Mouse (Mus musculus): ENCODE measurements around the gene Dyrk3. TPM values are rescaled to one million over a fixed set of nuclear protein-coding genes. Genes with fewer than 3 reads are reported as not detected.
A peak's percentile ranks its signal among the peaks of the same experiment; 100 is the strongest.

The Dyrk3 gene
- polyA plus RNA-seq, 1 experiment from 2014 or later, result 10.6 TPM

DNA sequence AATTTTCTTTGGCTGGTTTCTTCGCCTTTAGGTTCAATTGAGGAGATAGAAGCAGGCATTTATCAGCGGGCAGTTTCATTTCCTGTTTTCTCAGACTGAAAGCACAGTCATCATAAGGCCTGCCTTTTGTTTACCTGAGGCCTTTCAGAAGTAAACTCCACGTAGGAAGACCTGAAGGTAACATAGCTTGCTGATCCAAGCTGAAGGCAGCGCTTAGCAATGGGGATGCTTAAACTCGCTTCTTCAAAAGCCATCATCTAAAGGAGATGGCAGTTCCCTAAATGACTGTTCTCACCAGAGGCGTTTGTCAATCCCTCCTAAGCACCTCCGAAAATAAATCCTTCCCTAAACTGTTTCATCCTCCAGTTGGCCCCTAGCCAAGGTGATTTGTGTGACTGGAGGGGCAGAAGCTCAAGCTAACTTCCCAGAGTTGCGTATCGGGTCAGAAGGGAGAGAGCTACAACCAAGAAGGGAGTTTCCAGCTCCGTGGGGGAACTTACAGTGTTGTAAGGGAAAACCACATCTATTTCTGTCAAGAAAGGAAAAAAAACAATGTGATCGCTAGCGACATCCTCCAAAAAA is 27.5 kb downstream of the Dyrk3 start:
- Histone ChIP-seq H3K27ac (ENCODE audit: low read depth, low read length) (no peak overlapping the region), H3K4me3 (ENCODE audit: low read depth, low read length) (no peak overlapping the region), H3K4me1 (replicated peaks; ENCODE audit: control insufficient read depth, insufficient read depth, low read length) (no peaks in the 10 kb centered on the region), H3K4me2 (replicated peaks; ENCODE audit: low read depth, low read length) (no peak overlapping the region), H3K36me3 (ENCODE audit: control insufficient read depth, insufficient read depth, low read length) (no peaks in the 10 kb centered on the region), H3K27me3 (ENCODE audit: control insufficient read depth, insufficient read depth, low read length) (no peaks in the 10 kb centered on the region), H3K9me3 (ENCODE audit: control insufficient read depth, low read length) (no peaks in the 10 kb centered on the region), H3K9ac (ENCODE audit: low read depth, low read length) (no peak overlapping the region)
- no peak for ATAC-seq (ENCODE audit: low FRiP score)
- no peak for DNase-seq (ENCODE audit: low spot score)
- 84% methylated on average over 12 of the region's 12 CpGs for WGBS

DNA sequence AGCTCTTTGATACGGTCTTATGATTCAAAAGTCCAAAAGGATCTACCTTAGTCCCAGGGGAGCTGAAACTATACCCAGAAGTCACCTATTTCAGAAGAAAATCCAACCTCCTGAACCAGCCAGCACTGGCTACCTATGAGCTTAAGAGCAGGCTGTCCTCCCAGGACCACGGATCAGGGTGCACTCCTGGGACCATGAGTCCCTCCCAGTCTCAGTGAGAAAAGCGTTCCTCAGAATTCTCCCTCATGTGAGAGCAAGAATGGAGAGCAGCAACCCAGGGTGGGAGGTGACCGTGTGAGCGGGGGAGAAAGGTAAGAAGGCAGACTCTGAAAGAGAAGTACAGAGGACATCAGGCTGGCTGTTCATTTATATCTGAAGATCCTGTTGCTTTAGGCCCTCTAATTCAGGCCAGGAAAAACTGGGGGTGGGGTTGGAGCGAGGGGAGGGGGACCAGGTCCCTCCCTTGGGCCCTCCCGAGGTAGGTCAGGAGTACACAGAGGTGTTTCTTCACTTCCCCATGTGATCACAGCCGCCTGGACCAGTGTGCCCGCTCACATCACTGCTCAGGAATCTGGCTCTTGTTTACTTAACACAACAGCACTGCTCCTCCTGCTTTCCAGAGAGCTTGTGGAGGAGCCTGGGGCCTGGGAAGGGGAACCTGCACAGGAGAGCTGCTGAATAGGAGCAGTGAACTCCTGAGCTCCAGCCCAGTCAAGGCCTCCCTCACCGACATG is 30.4 kb downstream of the Dyrk3 start:
- ATAC-seq (ENCODE audit: low FRiP score), result no peak
- 60% methylated on average over 9 of the region's 10 CpGs for WGBS

DNA sequence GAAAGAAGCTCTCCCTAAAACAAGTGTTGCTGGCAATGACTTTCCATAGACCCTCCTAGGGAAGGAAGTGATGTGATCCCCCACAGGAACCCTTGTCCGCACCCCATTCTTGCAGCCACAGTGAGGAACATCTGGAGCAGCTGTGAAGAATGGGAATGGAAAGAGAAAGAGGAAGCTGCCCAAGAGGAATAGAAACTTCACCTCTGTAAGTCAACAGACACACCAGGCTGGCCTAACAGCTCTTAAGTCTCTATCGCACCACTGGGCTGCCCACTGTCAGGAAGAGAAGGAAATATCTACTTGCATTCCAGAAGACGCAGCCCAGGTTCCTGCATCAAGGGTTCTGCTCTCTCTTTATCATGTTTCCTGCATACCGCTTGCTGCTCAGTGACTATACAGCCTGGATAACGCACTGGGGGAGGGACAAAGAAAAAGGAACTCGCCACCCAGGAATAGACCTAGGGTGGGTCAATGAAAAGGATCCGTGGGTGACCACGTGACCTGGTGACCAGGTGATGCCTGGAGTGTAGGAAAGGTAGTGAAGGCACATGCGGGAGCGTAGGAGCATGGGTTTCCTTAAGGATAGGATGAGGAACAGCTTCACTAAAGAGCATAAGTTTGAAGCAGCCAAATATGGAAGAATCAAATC is 34.2 kb downstream of the Dyrk3 start:
- Histone ChIP-seq H3K27ac (ENCODE audit: low read depth, low read length) (no peak overlapping the region), H3K4me3 (ENCODE audit: low read depth, low read length) (no peak overlapping the region), H3K9me3 (ENCODE audit: control insufficient read depth, low read length) (no peaks in the 10 kb centered on the region), H3K4me1 (replicated peaks; ENCODE audit: control insufficient read depth, insufficient read depth, low read length) (no peaks in the 10 kb centered on the region), H3K9ac (ENCODE audit: low read depth, low read length) (no peak overlapping the region), H3K36me3 (ENCODE audit: control insufficient read depth, insufficient read depth, low read length) (no peaks in the 10 kb centered on the region), H3K4me2 (replicated peaks; ENCODE audit: low read depth, low read length) (no peak overlapping the region), H3K27me3 (ENCODE audit: control insufficient read depth, insufficient read depth, low read length) (no peaks in the 10 kb centered on the region)
- DNase-seq (ENCODE audit: low spot score), result no peak
- no peak for ATAC-seq (ENCODE audit: low FRiP score)
- WGBS, result 87% methylated on average over 10 of the region's 10 CpGs

More for the DNA sequence above, 30.4 kb downstream of the Dyrk3 start:
- Histone ChIP-seq H3K9me3 (ENCODE audit: control insufficient read depth, low read length) (no peaks in the 10 kb centered on the region), H3K4me3 (ENCODE audit: low read depth, low read length) (no peak overlapping the region), H3K36me3 (ENCODE audit: control insufficient read depth, insufficient read depth, low read length) (no peaks in the 10 kb centered on the region), H3K27ac (ENCODE audit: low read depth, low read length) (no peak overlapping the region), H3K9ac (ENCODE audit: low read depth, low read length) (no peak overlapping the region), H3K27me3 (ENCODE audit: control insufficient read depth, insufficient read depth, low read length) (no peaks in the 10 kb centered on the region), H3K4me2 (replicated peaks; ENCODE audit: low read depth, low read length) (no peak overlapping the region), H3K4me1 (replicated peaks; ENCODE audit: control insufficient read depth, insufficient read depth, low read length) (no peaks in the 10 kb centered on the region)
- no peak for DNase-seq (ENCODE audit: low spot score)

DNA sequence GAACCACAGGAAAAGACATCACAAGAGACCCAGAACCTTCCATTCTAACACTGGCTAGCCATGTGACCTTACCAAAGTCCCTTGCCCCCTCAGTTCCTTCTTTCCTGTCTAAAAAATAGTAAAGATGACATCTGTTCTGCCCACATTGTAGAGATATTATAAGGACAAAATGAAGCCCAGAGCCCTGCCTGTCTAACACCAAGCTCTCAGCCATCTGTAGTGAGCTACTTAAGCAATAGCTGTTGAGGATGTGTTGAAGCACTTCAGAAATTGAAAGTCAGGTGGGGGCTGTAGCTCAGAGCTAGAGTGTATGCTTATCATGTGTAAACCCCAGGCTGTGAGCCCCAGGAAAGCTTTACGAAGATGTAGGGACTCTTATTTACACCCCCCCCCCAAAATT is 37.3 kb downstream of the Dyrk3 start:
- ATAC-seq (ENCODE audit: low FRiP score), result no peak
- no peaks in the 10 kb centered on the region for H3K27me3 ChIP-seq (ENCODE audit: control insufficient read depth, insufficient read depth, low read length)
- no peak for DNase-seq (ENCODE audit: low spot score)
- 78% methylated on average over 1 of the region's 1 CpGs for WGBS
- no peaks in the 10 kb centered on the region; the same call in 1 of the 2 replicates for H3K4me1 ChIP-seq (replicated peaks; ENCODE audit: control insufficient read depth, insufficient read depth, low read length)
- H3K36me3 ChIP-seq (ENCODE audit: control insufficient read depth, insufficient read depth, low read length), result no peaks in the 10 kb centered on the region
- no peak overlapping the region for H3K9ac ChIP-seq (ENCODE audit: low read depth, low read length)
- H3K9me3 ChIP-seq (ENCODE audit: control insufficient read depth, low read length), result no peaks in the 10 kb centered on the region
- no peak overlapping the region for H3K4me2 ChIP-seq (replicated peaks; ENCODE audit: low read depth, low read length)
- H3K4me3 ChIP-seq (ENCODE audit: low read depth, low read length), result no peak overlapping the region
- no peak overlapping the region for H3K27ac ChIP-seq (ENCODE audit: low read depth, low read length)

DNA sequence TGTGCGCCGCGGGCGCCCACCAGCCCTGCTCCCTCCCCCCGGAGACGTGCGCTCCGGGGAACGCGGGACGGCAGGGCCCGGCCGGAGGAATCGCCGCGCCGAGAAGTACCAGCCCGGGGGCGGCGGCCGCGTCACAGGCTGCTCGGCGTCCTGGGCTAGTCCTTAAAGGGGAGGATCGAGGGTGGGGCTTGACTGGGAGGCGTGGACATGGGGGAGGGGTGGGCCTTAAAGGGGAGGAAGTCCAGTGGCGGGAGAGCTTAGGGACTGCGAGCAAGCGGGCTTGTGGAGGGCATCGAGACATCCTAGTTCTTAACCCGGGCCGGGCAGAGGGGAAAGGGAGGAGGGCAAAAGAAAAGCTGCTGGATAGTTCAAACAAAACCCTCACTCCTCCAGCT is 40.4 kb downstream of the Dyrk3 start, which contains the start of gene Mapkapk2:
Gene Mapkapk2 (minus strand): TSS at position 127 of the 395 bp plus-strand sequence.
- ATAC-seq (ENCODE audit: low FRiP score) (peak; percentile 97), DNase-seq (ENCODE audit: low spot score) (peak; percentile 96)
- Histone ChIP-seq H3K4me3 (ENCODE audit: low read depth, low read length) (peak within 1 kb of the TSS; percentile 92), H3K9ac (ENCODE audit: low read depth, low read length) (peak within 1 kb of the TSS; percentile 86), H3K27me3 (ENCODE audit: control insufficient read depth, insufficient read depth, low read length) (no peaks in the 10 kb centered on the region), H3K36me3 (ENCODE audit: control insufficient read depth, insufficient read depth, low read length) (no peaks in the 10 kb centered on the region), H3K9me3 (ENCODE audit: control insufficient read depth, low read length) (no peaks in the 10 kb centered on the region), H3K4me2 (replicated peaks; ENCODE audit: low read depth, low read length) (peak within 1 kb of the TSS; percentile 80), H3K27ac (ENCODE audit: low read depth, low read length) (peak within 1 kb of the TSS; percentile 82), H3K4me1 (replicated peaks; ENCODE audit: control insufficient read depth, insufficient read depth, low read length) (no peaks in the 10 kb centered on the region; the same call in 1 of the 2 replicates)
- WGBS, result under 1% methylated on average over 28 of the region's 32 CpGs

DNA sequence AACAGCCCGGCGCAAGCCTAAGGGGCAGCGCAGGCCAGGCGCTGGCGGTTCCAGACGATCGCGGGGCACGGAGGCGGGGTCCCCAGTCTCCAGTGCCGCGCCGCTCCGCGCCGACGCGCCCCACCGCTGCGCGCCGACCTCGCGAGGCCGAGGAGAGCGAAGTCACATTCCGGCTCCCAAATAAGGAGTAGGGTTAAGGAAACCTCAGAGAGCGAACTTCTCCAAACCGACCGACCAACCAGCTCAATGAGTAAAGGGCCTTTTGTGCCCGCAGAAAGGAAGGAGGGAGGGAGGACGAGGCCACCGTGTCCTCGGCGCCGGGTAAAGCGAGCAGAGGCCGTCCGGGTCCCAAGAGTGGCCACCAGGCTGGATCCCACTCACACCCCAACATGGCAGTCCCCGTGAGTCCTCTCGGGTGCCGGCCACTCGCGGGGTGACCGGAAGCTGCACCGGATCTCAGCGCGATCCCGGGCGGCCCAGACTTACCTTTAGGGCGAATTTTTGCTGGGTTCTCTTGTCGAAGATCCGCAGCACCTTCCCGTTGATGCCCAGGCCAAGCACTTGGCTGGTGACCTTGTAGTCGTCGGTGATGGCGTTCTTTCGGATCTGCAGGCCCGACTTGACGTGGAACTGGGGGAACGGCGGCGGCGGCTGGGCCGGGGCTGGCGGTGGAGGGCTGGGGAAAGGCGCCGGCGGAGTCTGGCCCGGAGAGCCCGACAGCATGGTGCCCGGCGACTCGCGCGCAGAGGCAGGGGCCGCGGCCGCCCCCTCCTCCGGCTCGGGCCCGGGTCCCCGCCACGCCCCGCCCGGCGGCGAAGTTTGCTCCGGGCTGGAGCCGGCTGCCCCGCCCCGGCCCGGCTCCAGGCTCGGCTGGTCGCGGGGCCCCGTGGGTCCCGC is 41.1 kb downstream of the Dyrk3 start:
- ATAC-seq (ENCODE audit: low FRiP score), result peak; percentile 78
- H3K4me3 ChIP-seq (ENCODE audit: low read depth, low read length), result peak overlapping the region; percentile 92
- no peaks in the 10 kb centered on the region for H3K9me3 ChIP-seq (ENCODE audit: control insufficient read depth, low read length)
- H3K4me2 ChIP-seq (replicated peaks; ENCODE audit: low read depth, low read length), result peak overlapping the region; percentile 80
- no peaks in the 10 kb centered on the region for H3K27me3 ChIP-seq (ENCODE audit: control insufficient read depth, insufficient read depth, low read length)
- no peaks in the 10 kb centered on the region for H3K36me3 ChIP-seq (ENCODE audit: control insufficient read depth, insufficient read depth, low read length)
- peak; percentile 81 for DNase-seq (ENCODE audit: low spot score)
- under 1% methylated on average over 63 of the region's 98 CpGs for WGBS
- H3K27ac ChIP-seq (ENCODE audit: low read depth, low read length), result peak overlapping the region; percentile 82
- no peaks in the 10 kb centered on the region; the same call in 1 of the 2 replicates for H3K4me1 ChIP-seq (replicated peaks; ENCODE audit: control insufficient read depth, insufficient read depth, low read length)
- H3K9ac ChIP-seq (ENCODE audit: low read depth, low read length), result peak overlapping the region; percentile 86

DNA sequence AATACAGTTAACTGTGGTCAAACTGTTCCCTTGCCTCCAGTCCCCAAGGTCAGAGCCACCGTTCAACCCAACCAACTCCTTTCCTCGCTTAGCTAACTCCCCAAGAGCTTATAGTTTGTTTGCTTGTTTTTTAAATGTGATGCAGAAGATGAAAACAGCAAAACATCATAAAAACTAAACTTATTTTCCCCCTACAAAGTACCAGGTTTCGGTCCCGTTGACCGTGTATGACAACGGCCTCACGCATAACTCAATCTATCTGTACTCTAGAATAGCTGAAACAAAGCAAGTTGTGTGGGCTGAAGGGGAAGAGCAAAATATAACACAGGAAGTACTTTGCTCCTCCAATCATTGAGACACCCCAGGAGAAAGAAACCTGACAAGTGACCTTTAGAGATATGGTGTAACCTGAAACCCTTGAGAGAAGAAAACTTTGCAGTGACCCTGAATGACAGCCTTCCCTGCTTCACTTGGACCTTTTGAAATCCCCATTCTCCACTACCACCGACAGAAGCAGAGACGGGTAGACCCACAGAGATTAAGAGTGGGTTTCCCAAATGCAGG is 41.9 kb downstream of the Dyrk3 start:
- Histone ChIP-seq H3K4me1 (replicated peaks; ENCODE audit: control insufficient read depth, insufficient read depth, low read length) (no peaks in the 10 kb centered on the region; the same call in 1 of the 2 replicates), H3K27ac (ENCODE audit: low read depth, low read length) (peak overlapping the region; percentile 82; the same call in 1 of the 2 replicates), H3K4me3 (ENCODE audit: low read depth, low read length) (peak overlapping the region; percentile 92), H3K36me3 (ENCODE audit: control insufficient read depth, insufficient read depth, low read length) (no peaks in the 10 kb centered on the region), H3K9ac (ENCODE audit: low read depth, low read length) (peak overlapping the region; percentile 86), H3K4me2 (replicated peaks; ENCODE audit: low read depth, low read length) (peak overlapping the region; percentile 80), H3K9me3 (ENCODE audit: control insufficient read depth, low read length) (no peaks in the 10 kb centered on the region), H3K27me3 (ENCODE audit: control insufficient read depth, insufficient read depth, low read length) (no peaks in the 10 kb centered on the region)
- DNase-seq (ENCODE audit: low spot score), result no peak
- WGBS, result 32% methylated on average over 9 of the region's 9 CpGs
- no peak for ATAC-seq (ENCODE audit: low FRiP score)

DNA sequence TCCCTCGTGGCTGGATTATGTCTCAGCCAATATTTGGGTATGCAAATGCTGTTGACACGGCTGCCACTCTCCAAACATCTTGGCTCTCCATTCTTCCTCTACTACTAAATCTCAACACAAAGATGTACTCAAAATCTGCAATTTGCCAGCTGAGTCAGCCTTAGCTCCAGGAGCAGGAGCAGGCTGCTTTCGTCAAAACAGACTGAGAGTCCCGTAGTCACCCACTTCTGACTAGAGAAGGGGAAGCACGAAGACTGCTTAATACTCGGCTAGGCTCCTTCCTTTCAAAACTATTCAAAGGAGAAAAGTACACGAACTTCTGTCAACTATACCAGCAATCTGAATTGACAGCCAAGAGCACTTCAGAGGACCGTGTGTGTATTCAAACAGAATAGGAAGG is 42.6 kb downstream of the Dyrk3 start:
- no peaks in the 10 kb centered on the region; the same call in 1 of the 2 replicates for H3K4me1 ChIP-seq (replicated peaks; ENCODE audit: control insufficient read depth, insufficient read depth, low read length)
- H3K27ac ChIP-seq (ENCODE audit: low read depth, low read length), result no peak overlapping the region
- H3K4me2 ChIP-seq (replicated peaks; ENCODE audit: low read depth, low read length), result peak overlapping the region; percentile 80
- no peak for DNase-seq (ENCODE audit: low spot score)
- no peaks in the 10 kb centered on the region for H3K9me3 ChIP-seq (ENCODE audit: control insufficient read depth, low read length)
- H3K27me3 ChIP-seq (ENCODE audit: control insufficient read depth, insufficient read depth, low read length), result no peaks in the 10 kb centered on the region
- 0 out of 2 replicates have a peak overlapping the region, but pooled peaks have one; percentile 86 for H3K9ac ChIP-seq (ENCODE audit: low read depth, low read length)
- H3K4me3 ChIP-seq (ENCODE audit: low read depth, low read length), result peak overlapping the region; percentile 92
- no peaks in the 10 kb centered on the region for H3K36me3 ChIP-seq (ENCODE audit: control insufficient read depth, insufficient read depth, low read length)
- ATAC-seq (ENCODE audit: low FRiP score), result no peak
- WGBS, result 37% methylated on average over 8 of the region's 8 CpGs

Measured in hindbrain, embryonic 11.5 days (tissue).